Mouse (Mus musculus) hindbrain, embryonic 14.5 days (tissue): ENCODE data around the gene Cacng5. TPM values are rescaled to one million over a fixed set of nuclear protein-coding genes. Genes with fewer than 3 reads are reported as not detected.

Experiments used
- ATAC-seq: fragments of 200-750 bp; cut with Nextera tagmentation; 2 replicates; pipeline ENCODE4 v1.8.0; 2017; ENCODE audit warnings: moderate number of reproducible peaks, mild to moderate bottlenecking, moderate TSS enrichment, moderate library complexity; ENCODE audit not compliant: low FRiP score
- DNase-seq: peaks from one replicate; pipeline ENCODE4 v3.0.0-alpha.2; 2015; ENCODE audit warnings: low spot score
- H3K27ac ChIP-seq: fragments of 300-500 bp; sonication (generic); 2 replicates; pipeline ENCODE4 v1.5.1; 2014; ENCODE audit warnings: mild to moderate bottlenecking, moderate library complexity
- H3K27me3 ChIP-seq: fragments of 300-500 bp; sonication (generic); 2 replicates; pipeline ENCODE4 v1.6.1; 2014; ENCODE audit warnings: mild to moderate bottlenecking, low read length, mixed read lengths; ENCODE audit not compliant: control insufficient read depth, insufficient read depth
- H3K36me3 ChIP-seq: fragments of 300-500 bp; sonication (generic); replicated peaks from 2 replicates; pipeline ENCODE4 v1.6.1; 2014; ENCODE audit not compliant: control insufficient read depth, insufficient read depth
- H3K4me1 ChIP-seq: fragments of 300-500 bp; sonication (generic); replicated peaks from 2 replicates; pipeline ENCODE4 v1.6.1; 2014; ENCODE audit warnings: antibody characterized with exemption, low read length, mixed read lengths; ENCODE audit not compliant: control insufficient read depth, insufficient read depth
- H3K4me2 ChIP-seq: fragments of 300-500 bp; sonication (generic); replicated peaks from 2 replicates; pipeline ENCODE4 v1.6.1; 2014; ENCODE audit warnings: mild to moderate bottlenecking, moderate library complexity
- H3K4me3 ChIP-seq: fragments of 300-500 bp; sonication (generic); replicated peaks from 2 replicates; pipeline ENCODE4 v1.5.1; 2014; ENCODE audit warnings: mild to moderate bottlenecking, low read length
- H3K9ac ChIP-seq: fragments of 300-500 bp; sonication (generic); 2 replicates; pipeline ENCODE4 v1.6.1; 2014
- H3K9me3 ChIP-seq: fragments of 300-500 bp; sonication (generic); 2 replicates; pipeline ENCODE4 v1.6.1; 2016; ENCODE audit warnings: low read length; ENCODE audit not compliant: control insufficient read depth
- WGBS: fragments of 180-500 bp; shearing (Covaris S2); extraction: QIAGEN DNeasy Blood & Tissue Kit; methylation state at CpG from one replicate; pipeline ENCODE4 v1.1.7; 2014; 5-methylcytosine and 5-hydroxymethylcytosine counted together
- polyA plus RNA-seq: library from polyadenylated mRNA; unstranded; fragments of >200 nt; fragmentation: Nextera tagmentation; extraction: Ambion mirVana; gene quantifications from 2 replicates; pipeline ENCODE4 v1.2.1, GENCODE M21; 2014

The Cacng5 gene
- polyA plus RNA-seq: 7.1 and 8.7 TPM in 2 replicates

DNA sequence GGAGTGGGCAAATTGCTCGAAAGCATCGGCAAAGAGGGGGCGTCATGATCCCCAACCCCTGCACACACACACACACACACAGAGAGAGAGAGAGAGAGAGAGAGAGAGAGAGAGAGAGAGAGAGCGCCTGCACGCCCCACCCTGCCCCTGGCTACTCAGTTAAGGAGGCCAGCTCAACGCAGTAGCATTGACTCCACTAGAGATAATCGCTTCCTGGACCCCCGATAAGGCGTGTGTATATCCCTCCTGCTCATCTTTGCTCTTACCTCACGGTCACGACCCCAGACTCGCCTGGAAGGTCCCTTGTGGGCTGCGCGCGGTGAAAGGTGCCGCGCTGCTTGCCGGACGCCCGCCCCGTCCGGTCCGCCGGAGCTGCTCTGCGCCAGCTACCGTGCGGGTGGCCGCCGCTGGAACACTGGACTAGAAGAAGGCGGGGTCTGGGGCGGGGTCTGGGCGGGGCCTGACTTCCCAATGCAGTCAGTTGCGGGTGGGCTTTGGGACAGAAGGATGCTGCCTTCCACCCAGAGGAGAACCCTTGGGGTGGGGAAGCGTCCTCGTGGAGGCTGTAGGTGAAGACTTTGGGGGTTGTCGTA is at the start of gene Cacng5:
Gene Cacng5 (minus strand): TSS at position 422 of the 593 bp plus-strand sequence.
- peak; percentile 60 for ATAC-seq
- 6% methylated on average over 36 of the region's 36 CpGs for WGBS
- H3K4me2 ChIP-seq: peak within 1 kb of the TSS; percentile 56
- H3K27ac ChIP-seq: no peak within 1 kb of the TSS
- peak within 1 kb of the TSS; percentile 38 for H3K4me3 ChIP-seq
- peak within 1 kb of the TSS; percentile 41 for H3K9ac ChIP-seq
- no peaks in the 10 kb centered on the region for H3K36me3 ChIP-seq
- DNase-seq: no peak
- 0 out of 2 replicates have a peak, but pooled peaks cover 5% of the 10 kb centered on the region for H3K9me3 ChIP-seq
- peaks cover 9% of the 10 kb centered on the region; the same call in 1 of the 2 replicates for H3K4me1 ChIP-seq
- no peaks in the 10 kb centered on the region for H3K27me3 ChIP-seq

DNA sequence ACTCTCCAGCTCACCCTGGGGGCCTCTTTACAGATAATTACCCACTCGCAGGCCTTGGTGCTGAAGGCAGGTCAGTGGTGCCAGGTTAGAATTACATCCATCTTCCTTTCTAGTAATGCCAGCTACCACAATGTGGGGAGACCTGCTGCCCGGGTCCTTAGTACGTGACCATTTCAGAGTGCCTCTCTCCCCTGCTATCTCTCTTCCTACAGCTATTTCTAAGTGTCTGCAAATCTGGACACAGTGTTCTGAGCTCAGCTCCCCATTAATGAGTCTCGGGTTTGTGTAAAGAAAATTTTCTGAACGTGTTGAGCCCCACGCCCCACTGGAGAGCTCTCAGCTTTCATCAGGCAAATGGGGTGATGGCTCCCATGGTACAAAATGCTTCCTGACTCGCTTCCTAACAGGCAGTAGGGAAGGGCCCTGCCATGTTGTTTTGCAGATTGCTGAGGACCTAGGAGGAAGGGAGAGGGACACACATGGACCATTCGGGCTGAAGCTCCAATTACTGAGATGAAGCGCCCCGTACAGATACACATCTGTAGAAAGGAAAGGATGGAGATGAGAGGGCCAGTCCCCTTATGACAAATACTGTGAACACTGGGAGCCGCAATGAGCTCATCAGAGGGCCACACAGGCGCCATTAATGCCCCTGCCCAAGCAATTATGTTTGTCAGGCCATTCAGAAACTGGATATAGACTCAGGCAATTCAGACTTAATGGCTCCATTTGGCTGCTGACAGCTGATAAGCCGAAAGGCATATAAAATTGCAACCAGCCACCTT is 42.9 kb upstream of the Cacng5 start:
- peaks cover 5% of the 10 kb centered on the region; the same call in 1 of the 2 replicates for H3K36me3 ChIP-seq
- ATAC-seq: peak; percentile 43; the same call in 1 of the 2 replicates
- no peak overlapping the region for H3K9ac ChIP-seq
- no peak for DNase-seq
- no peaks in the 10 kb centered on the region for H3K27me3 ChIP-seq
- no peak overlapping the region for H3K4me2 ChIP-seq
- no peak overlapping the region for H3K4me3 ChIP-seq
- peak overlapping the region; percentile 66 for H3K27ac ChIP-seq
- H3K9me3 ChIP-seq: no peaks in the 10 kb centered on the region
- H3K4me1 ChIP-seq: peaks cover 9% of the 10 kb centered on the region; the same call in 1 of the 2 replicates
- 64% methylated on average over 13 of the region's 13 CpGs for WGBS

DNA sequence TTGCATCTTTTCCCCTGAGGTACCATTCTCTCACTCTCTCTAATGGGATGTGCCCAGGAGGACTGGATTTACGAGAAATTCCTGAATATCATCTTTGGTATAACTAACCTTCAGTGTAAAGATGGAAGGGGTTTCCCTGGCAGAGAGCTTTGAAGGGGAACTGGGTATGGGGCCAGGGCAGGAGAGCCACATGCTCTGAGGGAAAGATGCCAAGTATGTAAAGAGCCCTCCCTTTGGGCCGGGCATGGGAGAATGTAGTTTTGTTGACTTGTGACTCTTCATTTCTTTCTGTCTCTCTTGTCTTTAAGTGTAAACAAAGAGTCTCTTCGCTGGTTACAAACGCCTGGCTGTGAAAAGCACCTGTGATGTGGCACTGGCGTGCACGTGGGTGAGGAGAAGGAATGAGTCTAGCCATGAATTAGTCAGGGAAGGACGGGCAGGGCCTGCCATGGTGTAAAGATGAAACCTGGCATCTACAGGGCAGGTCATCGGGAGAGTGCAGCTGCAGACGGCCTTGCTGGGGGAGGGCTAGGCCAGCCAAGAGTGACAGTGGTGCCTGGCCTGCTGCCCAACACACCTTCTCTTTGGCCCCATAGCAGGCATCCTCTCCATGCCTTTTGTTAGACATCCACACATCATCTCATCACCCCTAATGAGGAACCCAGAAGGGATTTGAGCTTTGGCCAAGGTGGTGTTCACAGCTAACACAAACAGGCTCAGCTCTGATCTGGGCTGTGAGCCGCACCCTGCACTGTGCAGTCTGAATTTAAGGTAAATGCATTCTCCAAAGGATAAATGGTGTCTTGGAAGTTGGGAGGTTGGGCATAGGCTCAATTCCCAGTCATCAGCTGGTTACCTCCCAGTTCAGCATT is 40.6 kb upstream of the Cacng5 start:
- 0 out of 2 replicates have a peak overlapping the region, but pooled peaks have one; percentile 11 for H3K27ac ChIP-seq

GRCm38 (mm10) chr11:107951431-107951830 is 36.6 kb upstream of the Cacng5 start:
- Histone ChIP-seq H3K4me3 (no peak overlapping the region), H3K27ac (no peak overlapping the region), H3K9ac (no peak overlapping the region), H3K27me3 (no peaks in the 10 kb centered on the region), H3K9me3 (no peaks in the 10 kb centered on the region), H3K36me3 (no peaks in the 10 kb centered on the region), H3K4me2 (no peak overlapping the region), H3K4me1 (peaks cover 5% of the 10 kb centered on the region; the same call in 1 of the 2 replicates)
- 69% methylated on average over 11 of the region's 11 CpGs for WGBS
- ATAC-seq: no peak
- DNase-seq: no peak

More for the DNA sequence above, 40.6 kb upstream of the Cacng5 start:
- peaks cover 2% of the 10 kb centered on the region; the same call in 1 of the 2 replicates for H3K36me3 ChIP-seq
- 73% methylated on average over 10 of the region's 10 CpGs for WGBS
- no peak overlapping the region for H3K4me2 ChIP-seq
- no peak for ATAC-seq
- H3K4me3 ChIP-seq: no peak overlapping the region
- no peak overlapping the region for H3K9ac ChIP-seq
- DNase-seq: no peak
- no peaks in the 10 kb centered on the region for H3K27me3 ChIP-seq
- no peaks in the 10 kb centered on the region for H3K9me3 ChIP-seq
- H3K4me1 ChIP-seq: peaks cover 9% of the 10 kb centered on the region; the same call in 1 of the 2 replicates

DNA sequence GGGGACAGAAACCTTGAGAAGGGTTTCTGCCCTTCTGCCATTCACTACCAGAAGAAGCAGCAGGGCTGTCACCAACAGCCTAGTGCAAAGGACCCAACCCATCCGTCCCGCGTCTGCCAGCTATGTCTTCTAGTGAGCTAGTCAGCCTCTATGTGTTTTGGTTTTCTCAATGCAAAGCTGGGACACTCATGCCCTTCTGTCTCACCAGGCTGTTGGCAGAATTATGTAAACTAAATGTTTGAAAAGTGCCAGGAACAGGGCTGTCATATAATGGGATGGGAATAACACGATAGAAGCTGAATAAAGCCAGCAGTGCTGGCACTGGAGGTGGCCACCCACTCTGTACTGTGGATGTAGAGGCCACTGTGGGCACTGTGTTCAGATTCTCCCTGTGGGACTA is 35.8 kb upstream of the Cacng5 start:
- DNase-seq (no peak), ATAC-seq (no peak)
- H3K4me1 ChIP-seq: peaks cover 5% of the 10 kb centered on the region; the same call in 1 of the 2 replicates
- H3K4me2 ChIP-seq: no peak overlapping the region
- no peaks in the 10 kb centered on the region for H3K27me3 ChIP-seq
- WGBS: 90% methylated on average over 4 of the region's 4 CpGs
- H3K9ac ChIP-seq: no peak overlapping the region
- H3K4me3 ChIP-seq: no peak overlapping the region
- no peaks in the 10 kb centered on the region for H3K9me3 ChIP-seq
- no peak overlapping the region for H3K27ac ChIP-seq
- H3K36me3 ChIP-seq: no peaks in the 10 kb centered on the region

DNA sequence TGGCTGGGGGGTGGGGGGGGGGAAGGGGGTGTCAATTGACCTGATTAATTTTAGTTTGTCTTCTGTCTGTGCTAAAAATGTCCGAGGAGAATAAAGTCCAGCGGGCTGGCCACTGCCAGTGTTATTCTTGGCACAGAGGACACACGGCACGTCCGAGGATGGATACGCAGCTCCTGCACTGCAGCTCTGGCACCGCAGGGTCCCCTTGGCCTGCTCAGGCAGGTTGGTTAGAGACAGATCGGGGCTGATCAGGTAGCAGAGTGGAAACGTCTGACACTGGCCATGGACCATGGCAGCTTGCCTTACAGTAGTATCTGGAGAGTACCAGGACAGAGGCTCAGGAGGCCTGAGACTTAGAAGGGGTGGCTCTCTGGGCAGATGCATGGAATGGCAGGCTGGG is 35.4 kb upstream of the Cacng5 start:
- DNase-seq (no peak), ATAC-seq (no peak)
- Histone ChIP-seq H3K9ac (no peak overlapping the region), H3K4me1 (peaks cover 5% of the 10 kb centered on the region; the same call in 1 of the 2 replicates), H3K4me2 (no peak overlapping the region), H3K27me3 (no peaks in the 10 kb centered on the region), H3K36me3 (no peaks in the 10 kb centered on the region), H3K9me3 (no peaks in the 10 kb centered on the region), H3K27ac (no peak overlapping the region), H3K4me3 (no peak overlapping the region)
- WGBS: 77% methylated on average over 9 of the region's 9 CpGs

GRCm38 (mm10) chr11:107947951-107948350 is 33.1 kb upstream of the Cacng5 start:
- ATAC-seq: no peak

GRCm38 (mm10) chr11:107946823-107947222 is 32.0 kb upstream of the Cacng5 start:
- peaks cover 5% of the 10 kb centered on the region; the same call in 1 of the 2 replicates for H3K4me1 ChIP-seq
- H3K27ac ChIP-seq: peak overlapping the region; percentile 24; the same call in 1 of the 2 replicates
- H3K36me3 ChIP-seq: no peaks in the 10 kb centered on the region; the same call in 1 of the 2 replicates
- H3K27me3 ChIP-seq: no peaks in the 10 kb centered on the region
- H3K4me2 ChIP-seq: no peak overlapping the region
- 29% methylated on average over 5 of the region's 5 CpGs for WGBS
- H3K4me3 ChIP-seq: no peak overlapping the region
- ATAC-seq (no peak), DNase-seq (no peak)
- no peak overlapping the region for H3K9ac ChIP-seq
- no peaks in the 10 kb centered on the region for H3K9me3 ChIP-seq

More at GRCm38 (mm10) chr11:107947951-107948350, 33.1 kb upstream of the Cacng5 start:
- WGBS: 100% methylated on average over 1 of the region's 1 CpGs
- Histone ChIP-seq H3K4me1 (peaks cover 5% of the 10 kb centered on the region; the same call in 1 of the 2 replicates), H3K9ac (no peak overlapping the region), H3K4me2 (no peak overlapping the region), H3K9me3 (no peaks in the 10 kb centered on the region), H3K27me3 (no peaks in the 10 kb centered on the region), H3K36me3 (no peaks in the 10 kb centered on the region; the same call in 1 of the 2 replicates), H3K4me3 (no peak overlapping the region), H3K27ac (no peak overlapping the region)
- DNase-seq: no peak
